Mouse (Mus musculus): ENCODE results near the gene Hras.

The Hras gene

DNA sequence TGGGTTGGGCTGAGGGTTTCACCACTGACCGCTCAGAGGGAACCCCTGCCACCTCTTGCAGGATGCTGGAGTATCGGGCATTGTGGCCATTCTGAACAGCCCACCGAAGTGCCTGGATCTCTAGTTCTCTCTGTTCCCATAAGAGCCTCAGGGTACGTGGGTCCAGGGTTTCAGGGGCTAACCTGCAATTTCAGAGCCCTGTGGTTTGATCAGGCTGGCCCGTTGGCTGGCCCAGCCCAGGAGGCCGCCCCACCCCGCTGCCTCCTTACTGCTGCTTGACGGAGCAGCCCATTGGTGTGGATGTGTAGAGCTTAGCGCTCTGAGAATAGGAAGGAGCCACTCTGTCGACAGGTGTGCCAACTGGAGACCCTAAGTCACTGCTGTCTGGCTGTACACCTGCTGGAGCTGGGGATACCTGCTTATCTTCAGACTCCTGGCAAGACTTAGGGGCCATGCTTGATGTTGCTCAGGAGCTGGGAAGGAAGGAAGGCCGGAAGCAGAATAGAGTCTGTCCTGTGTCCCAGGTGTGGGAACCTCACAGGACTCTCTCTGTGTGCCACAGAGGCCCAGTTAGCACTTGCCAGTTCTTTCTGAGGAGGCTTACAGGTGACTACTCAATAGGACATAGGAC, 19.9 kb upstream of the Hras start, which contains the start of gene Lmntd2:
TSS of gene Lmntd2 (minus strand) at position 476 of the 631 bp plus-strand sequence.
- no peak for DNase-seq (ENCODE audit: low read depth, low spot score)

DNA sequence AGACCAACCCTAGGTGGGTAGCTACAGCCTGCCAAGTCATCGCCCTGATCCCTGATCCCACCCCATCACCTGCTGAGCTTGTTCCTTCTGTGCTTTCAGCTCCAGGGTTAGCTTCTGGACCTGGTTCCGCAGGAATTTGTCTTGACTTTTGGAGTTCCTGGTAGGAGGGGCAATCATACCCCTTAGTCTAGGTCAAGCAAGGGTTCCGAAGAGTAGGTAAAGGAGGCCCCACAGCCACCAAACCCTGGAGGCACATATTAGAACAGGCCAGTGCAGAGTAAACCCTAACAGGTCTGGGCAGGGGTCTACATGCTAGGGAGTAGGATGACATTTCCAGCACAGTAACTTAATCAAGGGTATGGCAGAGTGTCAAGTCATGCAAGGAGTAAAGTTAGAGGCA, 19.3 kb upstream of the Hras start:
- DNase-seq (ENCODE audit: low read depth, low spot score) = no peak

DNA sequence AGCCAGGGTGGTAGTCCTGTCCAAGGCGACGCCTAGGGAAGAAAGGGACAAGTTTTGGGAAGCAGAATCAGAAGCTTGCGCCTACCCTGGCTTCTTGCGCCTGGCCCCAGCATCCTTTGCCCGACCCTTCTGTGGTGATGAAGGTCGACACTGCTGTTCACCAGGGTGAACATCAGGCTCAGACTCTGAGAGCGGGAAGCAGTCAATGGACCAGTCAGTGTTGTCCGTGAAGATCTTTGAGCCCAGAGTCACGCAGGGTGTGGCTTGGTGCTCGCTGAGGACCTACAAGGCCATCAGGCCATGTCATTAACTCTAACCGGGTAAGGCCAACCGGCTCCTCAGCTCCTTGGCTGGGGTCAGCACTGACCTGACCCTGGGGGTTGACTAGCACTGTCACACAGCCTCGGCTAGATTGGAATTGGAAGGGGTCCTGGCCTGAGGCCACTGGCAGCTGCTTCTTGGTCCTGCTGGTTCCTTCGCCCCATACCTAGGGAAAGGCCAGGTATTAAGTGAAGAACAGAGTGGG, 16.9 kb upstream of the Hras start:
- DNase-seq (ENCODE audit: low read depth, low spot score) = no peak

DNA sequence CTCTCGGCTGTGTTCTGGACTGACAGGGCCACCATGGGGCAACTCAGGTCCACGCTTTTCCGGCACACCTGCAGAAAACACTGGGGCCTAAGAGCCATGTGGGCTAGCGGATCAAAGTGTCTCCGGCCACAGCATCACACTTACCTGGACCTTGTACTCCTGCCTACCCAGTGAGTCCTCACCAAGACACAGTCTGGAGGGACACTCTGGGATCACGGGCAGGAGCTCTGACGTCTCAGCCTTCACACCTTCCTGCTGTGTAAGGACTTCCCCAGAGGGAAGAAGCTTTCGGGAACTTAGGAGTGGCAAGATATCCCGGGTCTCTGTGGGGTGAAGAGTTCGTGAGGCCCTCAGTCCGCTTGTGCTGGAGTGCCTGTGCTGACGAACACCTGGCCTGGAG, 16.3 kb upstream of the Hras start:
- DNase-seq (ENCODE audit: low read depth, low spot score) = no peak

DNA sequence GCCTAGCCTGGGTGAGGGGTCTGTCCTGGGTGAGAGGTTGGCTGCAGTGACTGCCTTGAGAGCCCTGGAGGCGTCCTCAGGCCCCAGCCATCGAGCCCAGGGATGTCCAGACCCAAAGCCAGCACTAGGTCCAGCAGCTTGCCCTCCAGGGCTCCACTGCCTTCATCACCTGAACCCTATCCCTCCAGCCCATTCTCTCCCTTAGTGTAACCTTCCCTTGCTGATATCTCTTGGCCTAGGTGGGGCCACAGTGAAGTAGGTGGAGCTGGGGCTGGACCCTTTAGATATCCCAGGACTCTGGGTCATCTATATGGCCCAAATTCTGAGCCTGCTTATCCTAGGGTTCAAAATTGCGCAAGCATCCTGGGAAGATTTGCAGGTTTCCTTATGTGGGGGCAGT, 15.7 kb upstream of the Hras start:
- DNase-seq (ENCODE audit: low read depth, low spot score) = no peak

DNA sequence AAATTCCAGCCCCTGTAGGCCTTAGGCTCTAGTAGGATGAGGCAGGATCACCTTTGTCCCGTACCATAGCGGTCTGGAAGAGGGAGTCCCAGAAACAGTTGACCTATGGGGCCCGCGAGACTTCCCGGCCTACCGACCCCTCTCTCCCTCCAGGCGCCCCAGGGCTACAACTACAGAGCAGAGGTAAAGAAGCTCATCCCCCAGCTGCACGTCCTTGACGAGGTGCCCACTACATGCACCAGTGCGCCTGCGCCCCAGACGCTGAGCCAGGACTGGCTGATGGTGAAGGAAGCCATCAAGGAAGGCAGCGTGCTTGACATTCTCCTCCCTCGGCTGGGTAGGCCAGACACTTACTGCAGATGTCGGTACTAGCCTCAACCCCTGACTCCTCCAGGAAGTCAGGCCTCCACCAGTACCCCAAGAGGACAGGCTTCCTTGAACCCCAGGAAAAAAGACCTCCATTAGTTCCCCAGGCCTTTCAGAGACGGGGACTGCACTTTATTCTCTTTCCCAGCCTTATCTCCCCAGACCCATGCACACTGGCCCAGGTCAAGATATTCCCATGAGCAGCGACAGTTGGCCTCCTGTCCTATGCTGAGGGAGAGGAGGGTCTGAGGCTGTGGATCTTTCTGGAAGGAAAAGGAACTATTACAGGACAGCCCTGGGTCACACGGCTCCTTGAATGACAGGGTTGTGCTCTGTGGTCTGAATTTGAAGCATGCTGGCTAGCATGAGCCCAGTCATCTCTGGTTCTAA, 12.6 kb upstream of the Hras start:
- DNase-seq (ENCODE audit: low read depth, low spot score) = no peak

DNA sequence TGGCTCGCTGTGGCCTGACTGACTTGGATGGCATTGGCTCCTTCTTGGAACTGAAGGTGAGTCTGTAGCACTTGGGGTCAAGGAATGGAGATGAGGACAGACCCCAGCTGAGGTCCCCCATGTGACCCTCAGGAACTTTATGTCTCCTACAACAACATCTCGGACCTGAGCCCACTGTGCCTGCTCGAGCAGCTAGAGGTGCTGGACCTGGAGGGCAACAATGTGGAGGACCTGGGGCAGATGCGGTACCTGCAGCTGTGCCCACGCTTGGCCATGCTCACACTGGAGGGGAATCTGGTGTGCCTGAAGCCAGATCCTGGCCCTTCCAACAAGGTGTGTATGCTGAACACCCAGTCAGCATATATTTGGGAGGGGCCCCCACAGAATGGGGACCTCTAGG, 11.7 kb upstream of the Hras start:
- DNase-seq (ENCODE audit: low read depth, low spot score) = no peak

DNA sequence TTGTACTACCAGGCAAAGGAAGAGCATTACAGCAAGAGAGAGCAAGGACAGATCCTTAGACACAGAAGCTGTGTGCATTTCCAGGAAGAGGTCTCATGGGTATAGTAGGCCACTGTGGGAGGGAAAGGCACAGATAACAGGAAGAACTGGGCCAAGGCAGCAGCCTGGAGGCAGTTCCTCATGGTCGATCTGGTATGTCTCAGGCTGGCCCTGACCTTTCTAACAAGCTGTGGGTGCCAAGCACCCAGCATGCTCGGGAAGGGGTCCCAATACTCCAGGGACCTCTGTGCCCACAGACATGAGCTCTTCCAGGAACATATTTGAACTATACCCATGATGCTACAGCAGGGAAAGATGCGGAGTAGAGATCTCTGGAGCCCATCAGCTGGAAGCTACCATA, 10.7 kb upstream of the Hras start:
- DNase-seq (ENCODE audit: low read depth, low spot score) = no peak

DNA sequence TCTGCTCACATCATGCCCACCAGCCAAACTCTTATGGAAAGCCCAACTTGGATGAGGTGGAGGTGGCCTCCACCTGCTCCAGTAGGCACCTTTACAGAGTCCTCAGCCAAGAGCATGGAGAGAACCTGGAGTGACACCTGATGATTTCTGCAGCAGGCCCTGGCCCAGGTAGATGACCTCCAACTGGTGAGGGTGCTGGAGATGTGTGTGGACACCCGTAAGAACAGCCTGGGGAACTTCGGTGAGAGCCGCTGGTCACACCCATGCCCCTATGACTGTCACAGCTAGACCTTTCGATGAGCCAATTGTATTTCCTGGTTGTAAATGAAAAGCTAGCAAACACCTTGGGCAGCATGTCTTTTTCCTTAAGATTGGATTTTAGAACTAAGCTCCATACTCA, 4.3 kb upstream of the Hras start:
- DNase-seq (ENCODE audit: low read depth, low spot score) = no peak

DNA sequence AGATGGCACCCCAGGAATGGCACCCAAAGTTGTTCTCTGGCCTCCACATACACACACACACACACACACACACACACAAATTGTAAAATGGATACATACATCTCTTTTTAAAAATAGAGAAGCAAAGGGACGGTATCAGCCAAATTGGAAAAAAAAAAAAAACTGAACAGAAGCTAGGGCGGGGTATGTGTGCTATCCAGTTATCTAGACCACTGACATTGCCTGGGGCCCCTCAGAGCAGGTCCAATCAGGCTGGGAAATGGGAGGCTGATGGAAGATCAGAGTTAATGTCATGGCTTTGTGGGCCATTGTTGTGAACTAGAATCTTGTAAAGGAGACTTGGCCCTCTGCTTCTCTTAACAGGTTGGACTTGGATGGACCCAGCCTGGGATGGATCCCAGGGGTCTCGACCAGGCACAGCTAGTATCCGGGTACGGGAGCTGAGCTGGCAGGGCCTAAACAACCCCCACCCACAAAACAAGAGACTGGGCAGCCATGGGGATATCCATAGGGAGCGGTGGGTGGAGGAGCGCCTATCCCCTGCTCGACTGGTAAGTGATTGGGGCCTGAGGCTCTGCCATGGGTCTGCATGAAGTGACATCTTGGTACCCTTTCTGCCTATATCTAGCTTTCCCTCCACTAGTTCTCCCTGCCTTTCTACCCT, 2.9 kb upstream of the Hras start:
- no peak for DNase-seq (ENCODE audit: low read depth, low spot score)

DNA sequence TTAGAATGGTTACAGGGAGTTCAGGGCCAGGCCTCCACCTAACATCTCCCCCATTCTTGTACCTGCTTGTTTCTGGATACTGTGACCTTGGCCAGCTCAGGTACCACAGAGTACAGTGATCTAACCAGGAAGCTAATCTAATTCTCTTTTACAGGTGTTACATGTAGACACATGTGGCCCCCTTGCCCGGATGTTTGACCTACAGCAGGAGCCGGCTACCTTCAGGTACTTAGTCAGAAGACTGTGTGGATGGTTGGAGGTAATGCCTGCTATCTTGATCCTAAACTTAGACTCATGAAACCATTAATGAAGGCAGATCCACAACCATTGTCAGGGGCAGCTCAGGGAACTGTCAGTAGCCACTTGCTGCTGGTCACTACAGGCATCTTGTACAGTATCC, 1.9 kb upstream of the Hras start:
- DNase-seq (ENCODE audit: low read depth, low spot score) = no peak

DNA sequence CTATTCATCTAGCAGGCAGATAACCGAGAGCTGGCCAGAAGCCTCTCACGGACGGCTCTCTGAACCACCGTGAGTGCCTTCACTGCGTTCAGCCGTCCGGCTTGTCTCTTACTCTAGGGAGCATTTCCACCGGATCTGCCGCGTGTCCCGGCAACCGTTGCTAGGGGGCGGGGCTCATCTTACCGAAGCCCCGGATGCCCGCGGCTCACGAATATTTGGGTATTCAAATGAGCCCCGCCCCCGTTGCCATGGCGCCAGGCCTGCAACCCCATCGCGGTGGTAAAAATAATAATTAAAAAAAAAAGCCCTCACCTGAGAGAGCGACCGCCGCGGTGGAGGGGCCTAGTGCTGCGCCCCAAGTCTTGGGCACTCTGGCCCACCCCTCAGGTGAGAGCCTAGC, 1.0 kb upstream of the Hras start:
- DNase-seq (ENCODE audit: low read depth, low spot score) = peak; percentile 70

DNA sequence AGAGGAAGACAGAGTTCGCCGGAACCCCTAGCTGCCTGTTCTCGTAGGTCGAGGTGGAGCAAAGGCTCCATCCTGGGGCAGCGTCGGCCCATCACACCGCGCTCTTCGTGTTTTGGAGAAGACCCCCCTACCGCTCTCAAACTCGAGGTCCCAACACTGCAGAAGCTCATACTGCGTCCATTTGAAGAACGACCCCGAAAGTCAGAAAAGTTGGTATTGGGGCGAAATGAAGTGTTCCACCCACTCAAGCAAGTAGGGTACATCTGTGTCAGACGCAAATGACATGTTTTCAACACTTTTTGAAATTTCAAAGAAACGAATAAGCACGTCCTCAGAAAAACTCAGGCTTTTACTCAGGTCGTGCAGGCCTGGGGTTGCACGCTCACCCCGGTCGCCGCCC, 604 bp upstream of the Hras start:
- DNase-seq (ENCODE audit: low read depth, low spot score) = no peak

DNA sequence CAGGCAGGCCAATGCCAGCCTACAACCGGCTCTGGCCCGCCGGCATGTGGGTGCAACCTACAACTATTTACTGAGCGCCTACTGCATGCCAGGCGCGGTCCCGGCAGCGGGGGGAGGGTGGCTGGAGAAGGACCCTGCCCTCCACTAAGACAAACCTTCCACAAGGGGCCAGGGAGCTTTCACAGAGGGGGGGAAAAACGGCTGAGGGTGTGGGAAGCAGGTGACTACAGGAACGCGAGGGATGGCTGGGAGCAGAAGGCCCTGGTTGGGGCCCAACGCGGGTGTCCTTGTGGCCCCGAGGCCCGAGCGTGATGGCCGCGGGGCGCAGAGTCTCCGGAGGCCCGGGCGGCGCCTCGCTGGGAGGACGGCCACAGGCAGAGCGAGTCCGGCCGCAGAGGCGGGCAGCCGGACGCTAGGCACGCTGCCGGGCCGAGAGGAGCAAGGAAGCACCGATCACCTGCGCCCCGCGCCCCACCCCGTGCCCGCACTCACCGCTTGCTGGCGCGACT, 403 bp downstream of the Hras start:
- DNase-seq (ENCODE audit: low read depth, low spot score) = no peak

DNA sequence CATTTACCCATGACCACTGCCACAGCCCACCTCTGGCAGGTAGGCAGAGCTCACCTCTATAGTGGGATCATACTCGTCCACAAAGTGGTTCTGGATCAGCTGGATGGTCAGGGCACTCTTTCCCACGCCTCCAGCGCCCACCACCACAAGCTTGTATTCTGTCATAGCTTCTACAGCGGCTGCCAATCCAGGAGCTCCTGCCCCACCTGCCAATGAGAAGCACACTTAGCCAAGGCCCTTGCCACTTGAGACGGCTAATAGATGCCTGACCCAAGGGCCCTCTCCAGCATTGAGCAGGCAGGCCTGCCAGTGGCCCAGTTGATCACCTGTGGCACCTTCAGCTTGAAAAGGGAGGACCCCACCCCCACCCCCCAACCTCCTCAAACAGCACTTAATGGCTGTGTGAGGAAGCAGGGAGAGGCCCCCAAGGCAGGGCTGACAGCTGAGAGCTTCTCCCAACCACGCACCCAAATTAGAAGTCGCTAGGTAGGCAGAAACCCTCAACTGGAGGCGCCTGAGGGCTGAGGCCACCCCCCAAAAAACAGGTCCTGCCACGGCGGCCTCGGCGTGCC, 943 bp downstream of the Hras start:
- no peak for DNase-seq (ENCODE audit: low read depth, low spot score)

DNA sequence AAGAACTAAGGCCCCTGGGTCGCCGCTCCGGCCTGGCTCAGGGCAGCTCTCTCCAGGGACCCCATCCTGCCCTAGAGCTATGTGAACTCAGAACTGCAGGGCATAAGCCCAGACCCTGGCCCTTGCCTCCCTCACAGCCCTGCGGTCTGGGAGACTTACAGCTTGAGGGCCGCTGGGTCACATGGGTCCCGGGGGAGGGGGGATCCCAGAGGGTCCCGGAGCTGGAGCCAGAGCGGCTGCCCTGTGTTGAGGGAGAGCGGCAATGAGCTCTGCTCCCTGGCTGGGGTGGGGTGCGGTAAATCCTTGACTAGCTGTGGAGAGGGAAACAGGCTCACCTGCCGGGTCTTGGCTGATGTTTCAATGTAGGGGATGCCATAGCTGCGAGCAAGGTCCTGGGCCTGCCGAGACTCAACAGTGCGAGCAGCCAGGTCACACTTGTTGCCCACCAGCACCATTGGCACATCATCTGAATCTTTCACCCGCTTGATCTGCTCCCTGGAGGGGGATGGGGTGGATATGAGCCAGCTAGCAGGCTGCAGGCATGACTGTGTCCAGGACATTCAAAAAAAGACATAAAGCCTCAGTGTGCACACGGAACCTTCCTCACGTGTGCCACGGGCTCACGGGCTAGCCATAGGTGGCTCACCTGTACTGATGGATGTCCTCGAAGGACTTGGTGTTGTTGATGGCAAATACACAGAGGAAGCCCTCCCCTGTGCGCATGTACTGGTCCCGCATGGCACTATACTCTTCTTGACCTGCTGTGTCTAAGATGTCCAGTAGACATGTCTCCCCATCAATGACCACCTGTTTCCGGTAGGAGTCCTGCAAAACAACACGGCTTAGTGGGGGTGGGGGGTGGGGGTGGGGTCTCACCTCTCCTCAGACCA, 1.8 kb downstream of the Hras start:
- DNase-seq (ENCODE audit: low read depth, low spot score) = no peak

DNA sequence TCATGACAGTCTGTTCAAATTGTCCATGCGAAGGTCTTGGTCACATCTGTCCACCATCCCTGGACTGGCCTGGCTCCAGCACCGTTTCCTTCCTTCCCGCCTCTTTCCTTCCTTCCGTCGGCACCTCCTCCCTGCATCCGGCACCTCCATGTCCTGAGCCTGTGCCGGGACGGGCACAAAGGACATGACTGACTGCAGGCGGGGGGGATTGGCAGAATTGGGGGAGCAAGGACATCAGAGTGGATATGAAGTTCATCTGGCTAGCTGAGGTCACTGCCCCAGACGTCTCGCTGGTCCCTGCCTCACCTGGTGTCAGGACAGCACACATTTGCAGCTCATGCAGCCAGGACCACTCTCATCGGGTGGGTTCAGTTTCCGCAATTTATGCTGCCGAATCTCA, 2.8 kb downstream of the Hras start:
- no peak for DNase-seq (ENCODE audit: low read depth, low spot score)

DNA sequence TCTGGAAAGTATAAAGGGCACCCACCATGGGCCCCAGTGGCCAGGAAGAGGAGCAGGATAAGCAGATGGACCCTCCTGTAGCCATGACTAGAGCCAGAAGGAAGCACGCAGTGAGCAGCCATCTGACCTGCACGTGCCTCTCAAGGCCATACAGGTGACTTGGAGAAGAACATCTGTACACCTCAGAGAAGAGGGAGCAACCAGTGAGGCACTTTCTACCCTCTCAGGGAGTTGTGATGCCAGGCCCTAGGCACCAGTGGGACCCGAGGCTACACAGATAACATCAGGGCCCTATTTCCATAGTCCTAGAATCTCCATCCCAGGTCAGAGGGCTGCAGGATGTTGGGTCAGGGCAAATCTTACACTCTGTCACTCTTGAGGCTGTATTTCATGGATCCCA, 3.6 kb downstream of the Hras start:
- no peak for DNase-seq (ENCODE audit: low read depth, low spot score)

DNA sequence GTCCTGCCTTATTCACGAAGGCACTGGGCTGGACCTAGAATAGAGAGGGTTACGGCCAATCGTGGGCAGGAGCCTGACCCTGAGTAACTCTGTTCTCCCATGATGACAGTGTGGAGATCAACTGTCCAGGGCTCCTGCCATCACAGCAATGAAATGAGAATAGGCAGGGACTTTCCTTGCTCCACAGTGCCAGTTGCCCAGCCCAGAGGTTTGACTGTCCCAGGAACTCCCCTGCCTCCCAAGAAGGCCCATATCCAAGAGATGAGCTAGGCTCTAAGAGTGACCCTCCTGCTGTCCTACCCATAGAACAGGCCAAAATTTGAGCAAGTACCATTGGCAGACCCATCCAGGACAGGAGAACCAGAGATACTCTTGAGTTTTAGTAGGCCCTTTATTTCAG, 5.1 kb downstream of the Hras start:
- DNase-seq (ENCODE audit: low read depth, low spot score) = no peak

DNA sequence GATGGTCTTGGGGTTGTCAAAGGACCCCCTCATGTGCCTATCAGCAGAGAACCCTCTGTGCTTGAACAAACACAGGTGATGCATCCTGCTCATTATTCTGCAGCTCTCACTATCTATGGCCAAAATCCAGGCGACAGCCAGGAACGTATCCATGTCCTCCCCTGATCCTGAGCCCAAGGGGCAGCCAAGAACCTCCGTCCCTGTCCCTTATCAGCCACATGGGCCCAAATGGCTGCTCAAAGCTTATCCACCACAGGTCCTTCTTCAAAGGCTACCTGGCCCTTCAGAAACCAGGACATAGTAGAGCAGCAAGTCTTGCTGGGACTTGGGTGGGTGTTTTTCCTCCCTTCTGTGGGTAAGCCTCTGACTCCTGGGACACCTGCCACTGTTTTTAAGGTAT, 5.6 kb downstream of the Hras start:
- no peak for DNase-seq (ENCODE audit: low read depth, low spot score)

DNA sequence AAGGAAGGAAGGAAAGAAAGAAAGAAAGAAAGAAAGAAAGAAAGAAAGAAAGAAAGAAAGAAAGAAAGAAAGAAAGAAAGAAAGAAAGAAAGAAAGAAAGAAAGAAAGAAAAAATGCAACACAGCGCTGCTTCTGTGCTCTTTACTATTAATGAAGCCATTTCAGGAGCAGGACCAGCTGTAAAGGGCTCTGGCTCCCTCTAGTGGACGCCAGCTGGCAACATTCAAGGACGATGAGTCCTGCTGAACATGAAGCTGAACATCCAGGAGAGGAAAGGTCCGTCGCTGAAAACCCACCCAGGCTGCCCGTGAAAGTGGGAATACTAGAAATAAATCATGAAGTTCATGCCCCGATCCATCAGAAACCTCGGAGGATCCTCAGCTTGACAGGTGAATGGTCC, 17.6 kb downstream of the Hras start:
- DNase-seq (ENCODE audit: low read depth, low spot score) = peak; percentile 80

Measured in retina, adult 2 months (tissue).